Comparison of ENCODE assay signal across 9 mouse cellular contexts in the genomic region with DNA sequence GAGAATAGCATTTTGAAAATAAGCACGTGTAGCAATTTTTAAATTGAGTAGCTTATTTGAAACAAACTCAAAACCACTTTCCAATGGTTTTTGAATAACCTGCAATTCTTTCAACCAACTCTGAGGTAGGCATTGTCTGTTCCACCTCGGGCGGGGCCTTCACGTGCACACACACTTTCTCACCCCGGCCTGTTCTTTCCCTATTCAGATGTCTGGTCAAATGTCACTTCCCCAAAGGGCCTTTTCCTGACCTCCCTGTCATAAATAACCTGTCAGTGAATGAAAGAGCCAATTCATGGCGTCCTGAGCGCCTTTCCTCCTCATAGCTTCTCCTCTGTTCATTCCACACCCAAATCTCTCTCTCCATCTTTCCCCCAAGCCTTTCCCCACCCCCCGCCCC. TPM values are rescaled to one million over a fixed set of nuclear protein-coding genes. Genes with fewer than 3 reads are reported as not detected.
DNase-seq lines count a peak whose midpoint lies in the region; ATAC-seq and TF ChIP-seq lines count a peak whose summit lies in the region.
"Had no signal": no experiment of that assay in that cellular context is flagged by ENCODE, and none has a peak within 500 bp of the region (broad histone marks: within the 10 kb centered on the region; RNA-seq: fewer than 3 reads in every experiment).

No protein-coding gene starts in this region.

- no peaks in the 10 kb centered on the region for H3K9me3 ChIP-seq in heart, postnatal 0 days (replicated peaks; ENCODE audit: control insufficient read depth, low read length)
- no peaks in the 10 kb centered on the region for H3K9me3 ChIP-seq in stomach, embryonic 14.5 days (ENCODE audit: control insufficient read depth, low read depth, low read length)
- H3K9me3 ChIP-seq in stomach, postnatal 0 days (ENCODE audit: control insufficient read depth, low read length) = no peaks in the 10 kb centered on the region
- H3K9me3 ChIP-seq in limb, embryonic 11.5 days (ENCODE audit: control insufficient read depth, low read length) = no peaks in the 10 kb centered on the region

- peak overlapping the region; percentile 88 for H3K27ac ChIP-seq in heart, postnatal 0 days (ENCODE audit: low read depth)
- H3K27ac ChIP-seq in stomach, embryonic 14.5 days (ENCODE audit: low read length) = peak overlapping the region; percentile 93
- H3K27ac ChIP-seq in stomach, postnatal 0 days (replicated peaks) = no peak overlapping the region
- peak overlapping the region; percentile 95 for H3K27ac ChIP-seq in limb, embryonic 11.5 days (replicated peaks; ENCODE audit: low read depth, low read length)

- H3K9ac ChIP-seq in heart, postnatal 0 days (replicated peaks; ENCODE audit: low read depth, low read length) = no peak overlapping the region
- no peak overlapping the region for H3K9ac ChIP-seq in stomach, embryonic 14.5 days (replicated peaks; ENCODE audit: low read depth, low read length)
- no peak overlapping the region for H3K9ac ChIP-seq in stomach, postnatal 0 days (ENCODE audit: low read length)
- no peak overlapping the region for H3K9ac ChIP-seq in limb, embryonic 11.5 days (ENCODE audit: low read length)

- ATAC-seq in heart, postnatal 0 days (ENCODE audit: insufficient read depth, low read depth) = no peak
- no peak for ATAC-seq in stomach, embryonic 14.5 days (ENCODE audit: insufficient number of reproducible peaks, insufficient read depth, low FRiP score, low read depth)
- no peak for ATAC-seq in stomach, postnatal 0 days (ENCODE audit: low FRiP score, low TSS enrichment)
- peak; percentile 27; the same call in 1 of the 2 replicates for ATAC-seq in limb, embryonic 11.5 days (ENCODE audit: insufficient number of reproducible peaks, low FRiP score, low TSS enrichment, low read depth)

- TF ChIP-seq CTCF in heart, postnatal 0 days (IDR thresholded peaks at IDR 0.05; ENCODE audit: low read depth) = no peak
- TF ChIP-seq CTCF in stomach, postnatal 0 days (IDR thresholded peaks at IDR 0.05; ENCODE audit: low read depth) = no peak

- peaks cover 70% of the 10 kb centered on the region for H3K4me1 ChIP-seq in heart, postnatal 0 days (ENCODE audit: control insufficient read depth, insufficient read depth)
- peaks cover 73% of the 10 kb centered on the region for H3K4me1 ChIP-seq in stomach, embryonic 14.5 days (ENCODE audit: control insufficient read depth, insufficient read depth, low read length)
- peaks cover 14% of the 10 kb centered on the region for H3K4me1 ChIP-seq in stomach, postnatal 0 days (replicated peaks; ENCODE audit: control insufficient read depth, insufficient read depth)
- H3K4me1 ChIP-seq in limb, embryonic 11.5 days (ENCODE audit: control insufficient read depth, insufficient read depth, low read length) = peaks cover 56% of the 10 kb centered on the region

- DNase-seq in heart, postnatal 0 days (ENCODE audit: low spot score) = no peak
- no peak for DNase-seq in heart, postnatal 4 days
- no peak for DNase-seq in stomach, postnatal 0 days (ENCODE audit: low spot score)
- peak; percentile 69 for DNase-seq in limb, embryonic 11.5 days (ENCODE audit: low spot score)
- no peak for DNase-seq in urinary bladder, postnatal 14 days (ENCODE audit: low spot score)
- DNase-seq in layer of hippocampus, adult 18-20 months (ENCODE audit: low spot score in 2 of 2) = no peak
- no peak for DNase-seq in cerebellum, postnatal 36 days
- DNase-seq: lung, postnatal 14 days had no signal

- H3K27me3 ChIP-seq in heart, postnatal 0 days (ENCODE audit: control insufficient read depth, insufficient read depth, low read length) = no peaks in the 10 kb centered on the region
- H3K27me3 ChIP-seq in stomach, embryonic 14.5 days (ENCODE audit: control insufficient read depth, insufficient read depth, low read length) = no peaks in the 10 kb centered on the region
- H3K27me3 ChIP-seq in stomach, postnatal 0 days (ENCODE audit: control insufficient read depth, insufficient read depth, low read length) = no peaks in the 10 kb centered on the region
- no peaks in the 10 kb centered on the region for H3K27me3 ChIP-seq in limb, embryonic 11.5 days (ENCODE audit: control insufficient read depth, insufficient read depth, low read length)

- H3K4me2 ChIP-seq in heart, postnatal 0 days (ENCODE audit: low read depth, low read length) = no peak overlapping the region
- no peak overlapping the region for H3K4me2 ChIP-seq in stomach, embryonic 14.5 days (replicated peaks; ENCODE audit: low read depth, low read length)
- H3K4me2 ChIP-seq in stomach, postnatal 0 days (replicated peaks; ENCODE audit: low read depth) = no peak overlapping the region
- H3K4me2 ChIP-seq in limb, embryonic 11.5 days (ENCODE audit: low read depth, severe bottlenecking) = no peak overlapping the region

- TF ChIP-seq EP300 in heart, postnatal 0 days (IDR thresholded peaks at IDR 0.05; ENCODE audit: low read depth) = no peak
- TF ChIP-seq EP300 in stomach, postnatal 0 days (optimal IDR thresholded peaks at IDR 0.05) = no peak

- 52% methylated on average over 8 of the region's 8 CpGs for WGBS in heart, postnatal 0 days
- 31% methylated on average over 8 of the region's 8 CpGs for WGBS in stomach, embryonic 14.5 days
- 43% methylated on average over 8 of the region's 8 CpGs for WGBS in stomach, postnatal 0 days
- WGBS in limb, embryonic 11.5 days = 7% methylated on average over 8 of the region's 8 CpGs

- H3K36me3 ChIP-seq in heart, postnatal 0 days (replicated peaks; ENCODE audit: control insufficient read depth, insufficient read depth, low read length) = no peaks in the 10 kb centered on the region
- no peaks in the 10 kb centered on the region for H3K36me3 ChIP-seq in stomach, embryonic 14.5 days (ENCODE audit: control insufficient read depth, insufficient read depth, low read length)
- no peaks in the 10 kb centered on the region for H3K36me3 ChIP-seq in stomach, postnatal 0 days (ENCODE audit: control insufficient read depth, insufficient read depth, low read length)
- H3K36me3 ChIP-seq in limb, embryonic 11.5 days (ENCODE audit: control insufficient read depth, insufficient read depth, low read length) = no peaks in the 10 kb centered on the region

- H3K4me3 ChIP-seq in heart, postnatal 0 days (ENCODE audit: low read depth, low read length) = no peak overlapping the region
- H3K4me3 ChIP-seq in stomach, embryonic 14.5 days (ENCODE audit: low read depth, low read length) = no peak overlapping the region
- no peak overlapping the region for H3K4me3 ChIP-seq in stomach, postnatal 0 days (ENCODE audit: low read depth, low read length)
- H3K4me3 ChIP-seq in limb, embryonic 11.5 days (ENCODE audit: low read depth, low read length) = no peak overlapping the region

RNA-seq across cellular contexts. Expression of a gene that starts 24.3 kb away (rescaled TPM):
- total RNA-seq in heart, postnatal 0 days (2014; rRNA removed; ENCODE audit: low replicate concordance) = 10.8 and 11.4 TPM in 2 replicates
- 11.6 and 12.0 TPM in 2 replicates for polyA plus RNA-seq in heart, postnatal 0 days (2015; fragmentation: Nextera tagmentation; extraction: Ambion mirVana)
- total RNA-seq in heart, postnatal 4 days (2021) = 10 to 100 TPM; 18.7 to 19.9 TPM
- 52.6 and 56.5 TPM in 2 replicates for polyA plus RNA-seq in stomach, embryonic 14.5 days (2014; fragmentation: Nextera tagmentation; extraction: Ambion mirVana)
- polyA plus RNA-seq in stomach, postnatal 0 days (2015; fragmentation: Nextera tagmentation; extraction: Ambion mirVana) = 9.5 and 10.5 TPM in 2 replicates
- 96.7 and 102 TPM in 2 replicates for polyA plus RNA-seq in limb, embryonic 11.5 days (2014; fragmentation: Nextera tagmentation; extraction: Ambion mirVana)
- total RNA-seq in layer of hippocampus, adult 18-20 months (2021) = 1 to 10 TPM in 1 of 2 experiments, under 1 TPM in 1; 0.61 to 1.9 TPM
